Mouse (Mus musculus): ENCODE measurements at regions not wholly inside any gene's neighbourhood (a gene's known extent, or its start where the extent isn't known, plus 50 kb on each side); places are given as distances from the start of the nearest gene placed in this dataset.

GRCm38 (mm10) chr16:49977276-49977675, 176.9 kb downstream of the Cd47 start:
- TF ChIP-seq POLR2A (IDR thresholded peaks at IDR 0.05; ENCODE audit: extremely low read depth, insufficient read depth, low read length) = no peak
- TF ChIP-seq CTCF (IDR thresholded peaks at IDR 0.05; ENCODE audit: extremely low read depth, insufficient read depth, low read length) = no peak

Measured in cortical plate, adult 2 months (tissue).